Mouse (Mus musculus) heart, adult 2 months (tissue): Measurements from ENCODE around the gene Snx21. TPM values are rescaled to one million over a fixed set of nuclear protein-coding genes. Genes with fewer than 3 reads are reported as not detected.

Experiments used
- DNase-seq, 2 experiments: peaks; one replicate each; pipeline ENCODE4 v3.0.0; 2021
- H3K27ac ChIP-seq: fragments of 200-600 bp; 2 replicates; pipeline ENCODE4 v1.8.1; 2022
- H3K27me3 ChIP-seq: fragments of 200-500 bp; 2 replicates; pipeline ENCODE4 v1.6.1; 2012; ENCODE audit warnings: mild to moderate bottlenecking, low read length, inconsistent platforms, mixed read lengths; ENCODE audit not compliant: control insufficient read depth, insufficient read depth
- H3K36me3 ChIP-seq: fragments of 200-500 bp; 2 replicates; pipeline ENCODE4 v1.6.1; 2012; ENCODE audit warnings: low read length, inconsistent platforms; ENCODE audit not compliant: control insufficient read depth, insufficient read depth
- H3K4me1 ChIP-seq: fragments of 200-500 bp; 2 replicates; pipeline ENCODE4 v1.6.1; 2011; ENCODE audit warnings: low read length; ENCODE audit not compliant: control insufficient read depth, insufficient read depth
- H3K4me3 ChIP-seq: fragments of 200-600 bp; 2 replicates; pipeline ENCODE4 v1.8.1; 2022
- H3K79me2 ChIP-seq: fragments of 200-500 bp; replicated peaks from 2 replicates; pipeline ENCODE4 v1.6.1; 2012; ENCODE audit warnings: mild to moderate bottlenecking, inconsistent platforms, low read length, moderate library complexity, mixed read lengths; ENCODE audit not compliant: control insufficient read depth, insufficient read depth
- H3K9ac ChIP-seq: fragments of 200-500 bp; 2 replicates; pipeline ENCODE4 v1.6.1; 2012; ENCODE audit warnings: low read depth, mild to moderate bottlenecking, control low read depth, inconsistent platforms, low read length, mixed read lengths
- CTCF ChIP-seq: fragments of 200-600 bp; IDR thresholded peaks from 2 replicates; pipeline ENCODE4 v1.8.1; 2022; ENCODE audit warnings: antibody characterized with exemption, mild to moderate bottlenecking, moderate library complexity
- EP300 ChIP-seq: fragments of 200-500 bp; IDR thresholded peaks from 2 replicates; pipeline ENCODE4 v1.6.1; 2011; ENCODE audit warnings: low read depth, low read length, control low read depth; ENCODE audit not compliant: insufficient read depth
- POLR2A ChIP-seq: fragments of 200-500 bp; IDR thresholded peaks from 2 replicates; pipeline ENCODE4 v1.6.1; 2011; ENCODE audit warnings: mild to moderate bottlenecking, low read depth, low read length, control low read depth; ENCODE audit not compliant: insufficient read depth
- WGBS: fragments of 180-500 bp; shearing (Covaris S2); methylation state at CpG from one replicate; pipeline ENCODE4 v1.1.7; 2018; 5-methylcytosine and 5-hydroxymethylcytosine counted together
- intact Hi-C: fragments of 180-260 bp; cut with DNase I; formaldehyde crosslinking; loops from one replicate; pipeline ENCODE4 v1.15.1; 2025
- polyA plus RNA-seq: library from polyadenylated mRNA; depleted of rRNA; stranded (reverse); fragments of >200 nt; gene quantifications from 2 replicates; pipeline ENCODE4 v1.2.3, GENCODE M21; 2012
- total RNA-seq, 2 experiments: library from RNA; stranded (reverse); gene quantifications; 2 replicates each; pipeline ENCODE4 v1.2.3; 2021

The Snx21 gene
- total and polyA plus RNA-seq, 3 experiments = 21.2 to 30.3 (median 29.0) TPM

- Histone ChIP-seq H3K4me3 (no peak overlapping the region), H3K9ac (no peak overlapping the region), H3K27me3 (no peaks in the 10 kb centered on the region), H3K27ac (no peak overlapping the region), H3K4me1 (no peaks in the 10 kb centered on the region; the same call in 1 of the 2 replicates), H3K36me3 (no peaks in the 10 kb centered on the region), H3K79me2 (no peaks in the 10 kb centered on the region)
- DNase-seq = no peak
- TF ChIP-seq POLR2A = no peak
- no peak for TF ChIP-seq EP300
- no peak for TF ChIP-seq CTCF
- 44% methylated on average over 7 of the region's 7 CpGs for WGBS
- intact Hi-C loops = no loop called here
Measured at GRCm38 (mm10) chr2:164778809-164779208, 6.8 kb upstream of the Snx21 start.

GRCm38 (mm10) chr2:164779481-164780086 lies 6.0 kb upstream of the Snx21 start, which contains the start of gene Tnnc2:
Gene Tnnc2 (minus strand): TSS chr2:164779967.
- Histone ChIP-seq H3K4me1 (no peaks in the 10 kb centered on the region; the same call in 1 of the 2 replicates), H3K36me3 (no peaks in the 10 kb centered on the region), H3K9ac (no peak within 1 kb of the TSS), H3K27ac (no peak within 1 kb of the TSS), H3K4me3 (no peak within 1 kb of the TSS), H3K79me2 (no peaks in the 10 kb centered on the region), H3K27me3 (no peaks in the 10 kb centered on the region)
- WGBS = 71% methylated on average over 8 of the region's 8 CpGs
- DNase-seq = no peak
- intact Hi-C loops = no loop called here
- TF ChIP-seq POLR2A = no peak
- TF ChIP-seq EP300 = no peak
- TF ChIP-seq CTCF = no peak

- DNase-seq = no peak
- 66% methylated on average over 4 of the region's 4 CpGs for WGBS
- Histone ChIP-seq H3K9ac (no peak overlapping the region), H3K4me1 (peaks cover 7% of the 10 kb centered on the region), H3K36me3 (no peaks in the 10 kb centered on the region), H3K4me3 (no peak overlapping the region), H3K79me2 (no peaks in the 10 kb centered on the region), H3K27me3 (no peaks in the 10 kb centered on the region), H3K27ac (no peak overlapping the region)
- no peak for TF ChIP-seq POLR2A
- no peak for TF ChIP-seq EP300
- no peak for TF ChIP-seq CTCF
- intact Hi-C loops = no loop called here
Measured at GRCm38 (mm10) chr2:164781876-164782275, 3.7 kb upstream of the Snx21 start.

- TF ChIP-seq CTCF (peak; percentile 53), POLR2A (no peak), EP300 (no peak)
- H3K9ac ChIP-seq = no peak overlapping the region
- H3K4me3 ChIP-seq = no peak overlapping the region
- H3K36me3 ChIP-seq = peaks cover 3% of the 10 kb centered on the region; the same call in 1 of the 2 replicates
- no peak for DNase-seq
- WGBS = 80% methylated on average over 7 of the region's 7 CpGs
- peaks cover 12% of the 10 kb centered on the region for H3K4me1 ChIP-seq
- no peaks in the 10 kb centered on the region for H3K79me2 ChIP-seq
- intact Hi-C loops = no loop called here
- H3K27me3 ChIP-seq = no peaks in the 10 kb centered on the region
- H3K27ac ChIP-seq = no peak overlapping the region
Measured at GRCm38 (mm10) chr2:164783926-164784581, 1.6 kb upstream of the Snx21 start.

GRCm38 (mm10) chr2:164784869-164785420 lies 678 bp upstream of the Snx21 start:
- Histone ChIP-seq H3K79me2 (no peaks in the 10 kb centered on the region), H3K36me3 (peaks cover 3% of the 10 kb centered on the region; the same call in 1 of the 2 replicates), H3K4me3 (peak overlapping the region; percentile 88), H3K9ac (peak overlapping the region; percentile 97), H3K27me3 (no peaks in the 10 kb centered on the region), H3K4me1 (peaks cover 12% of the 10 kb centered on the region), H3K27ac (peak overlapping the region; percentile 94)
- 7% methylated on average over 7 of the region's 7 CpGs for WGBS
- TF ChIP-seq CTCF = no peak
- TF ChIP-seq POLR2A = no peak
- no peak for TF ChIP-seq EP300
- intact Hi-C loops = loop anchor here (5.0 kb wide), 1 partner anchor 38 kb away; the partner anchor contains the start of genes Dnttip1 and Wfdc3
- DNase-seq = peak in 1 of 2 experiments; percentile 28

- Histone ChIP-seq H3K36me3 (peaks cover 3% of the 10 kb centered on the region; the same call in 1 of the 2 replicates), H3K79me2 (no peaks in the 10 kb centered on the region), H3K27me3 (no peaks in the 10 kb centered on the region), H3K4me1 (peaks cover 12% of the 10 kb centered on the region), H3K27ac (peak overlapping the region; percentile 94), H3K4me3 (peak overlapping the region; percentile 88), H3K9ac (peak overlapping the region; percentile 97)
- no peak for TF ChIP-seq POLR2A
- TF ChIP-seq EP300 = no peak
- TF ChIP-seq CTCF = no peak
- no peak for DNase-seq
- 3% methylated on average over 15 of the region's 15 CpGs for WGBS
- intact Hi-C loops = loop anchor here (5.0 kb wide), 1 partner anchor 39 kb away; the partner anchor contains the start of genes Dnttip1 and Wfdc3
Measured at GRCm38 (mm10) chr2:164786388-164786885, 814 bp downstream of the Snx21 start.
